17 mouse cellular contexts compared by ENCODE assay signal in the genomic region with DNA sequence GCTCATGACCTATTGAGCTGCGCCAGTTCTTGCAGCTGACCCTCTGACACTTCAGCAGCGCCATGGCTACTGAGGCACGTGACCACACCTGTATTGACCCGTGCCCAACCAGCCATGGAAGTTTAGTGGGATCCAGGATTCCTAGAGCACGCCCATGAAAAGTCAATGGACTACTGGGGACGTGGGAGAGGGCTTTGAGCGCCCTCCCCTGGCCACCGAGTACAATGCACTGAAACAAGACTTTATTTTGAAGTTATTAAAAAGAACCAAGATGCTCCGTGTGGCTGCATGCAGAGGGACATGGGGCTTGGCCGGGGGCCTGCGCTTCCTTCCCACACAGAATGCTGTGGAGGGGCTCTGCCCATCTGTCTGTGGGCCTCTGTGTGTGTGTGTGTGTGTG. TPM values are rescaled to one million over a fixed set of nuclear protein-coding genes. Genes with fewer than 3 reads are reported as not detected.
A peak's percentile ranks its signal among the peaks of the same experiment; 100 is the strongest.
DNase-seq lines count a peak whose midpoint lies in the region; TF ChIP-seq lines count a peak whose summit lies in the region.
"Had no signal": no experiment of that assay in that cellular context is flagged by ENCODE, and none has a peak within 500 bp of the region (broad histone marks: within the 10 kb centered on the region; RNA-seq: fewer than 3 reads in every experiment).

No protein-coding gene starts in this region.

- no peak overlapping the region for H3K27ac ChIP-seq in cerebellum, adult 2 months (ENCODE audit: insufficient read depth, low read length)
- H3K27ac ChIP-seq: limb, embryonic 13.5 days; macrophage; neural tube, embryonic 15.5 days had no signal

- WGBS in cerebellum, adult 2 months, result 44% methylated on average over 11 of the region's 11 CpGs

- no peaks in the 10 kb centered on the region for H3K4me1 ChIP-seq in cerebellum, adult 2 months (ENCODE audit: control insufficient read depth, insufficient read depth, low read length)

- DNase-seq in cerebellum, adult 2 months, result no peak
- no peak for DNase-seq in cerebellum, adult 9-11 months
- peak; percentile 45 for DNase-seq in left cerebral cortex, postnatal 4 days
- no peak for DNase-seq in left cerebral cortex, adult 11 months (ENCODE audit: low spot score)
- peak; percentile 62 for DNase-seq in ES-CJ7 (ENCODE audit: low read depth, low spot score)
- no peak for DNase-seq in brain, embryonic 14.5 days (ENCODE audit: low read depth)
- DNase-seq in heart, adult 18-20 months, result no peak
- no peak for DNase-seq in right cerebral cortex, postnatal 4 days
- DNase-seq: cerebellum, postnatal 36 days; kidney, adult 8-10 months; layer of hippocampus, adult 9-11 months had no signal

- intact Hi-C loops in left cerebral cortex, postnatal 4 days (cut with DNase I), result no loop called here

- no peaks in the 10 kb centered on the region for H3K27me3 ChIP-seq in cerebellum, adult 2 months (ENCODE audit: control insufficient read depth, insufficient read depth, low read length)

- H3K4me3 ChIP-seq in cerebellum, adult 2 months (replicated peaks; ENCODE audit: insufficient read depth, low read depth, low read length), result no peak overlapping the region
- H3K4me3 ChIP-seq: limb, embryonic 13.5 days; neural tube, embryonic 15.5 days had no signal

- peak; percentile 53; the same call in 1 of the 2 replicates for TF ChIP-seq CTCF in cerebellum, adult 2 months (IDR thresholded peaks at IDR 0.05; ENCODE audit: borderline replicate concordance, insufficient read depth, low read depth, low read length)
- peak; percentile 40; the same call in 1 of the 2 replicates for TF ChIP-seq CTCF in brain, embryonic 14.5 days (IDR thresholded peaks at IDR 0.05; ENCODE audit: borderline replicate concordance, extremely low read depth, insufficient read depth, insufficient read length)

- TF ChIP-seq POLR2A in cerebellum, adult 2 months (IDR thresholded peaks at IDR 0.05; ENCODE audit: borderline replicate concordance, insufficient read depth, low read length), result no peak
- TF ChIP-seq POLR2A in brain, embryonic 14.5 days (IDR thresholded peaks at IDR 0.05; ENCODE audit: borderline replicate concordance, extremely low read depth, insufficient read depth, insufficient read length, poor library complexity, severe bottlenecking), result no peak

RNA-seq across cellular contexts. Expression of gene Tmem54, which starts 6.0 kb away (rescaled TPM):
- 0.16 TPM in 2 replicates for polyA plus RNA-seq in cerebellum, adult 2 months (2012; rRNA removed)
- not detected for total RNA-seq in left cerebral cortex, postnatal 4 days (2021)
- polyA plus RNA-seq in brain, embryonic 14.5 days (2012; rRNA removed), result 0.42 and 0.81 TPM in 2 replicates
- not detected for total RNA-seq in heart, adult 18-20 months (2021)
- total RNA-seq: heart, adult 8-10 months; heart, postnatal 25 days had no signal
- polyA plus RNA-seq: macrophage; midbrain, embryonic 16.5 days; neural tube, embryonic 15.5 days had no signal

RNA-seq across cellular contexts. Expression of gene Hpca, which starts 10.5 kb away (rescaled TPM):
- polyA plus RNA-seq in cerebellum, adult 2 months (2012; rRNA removed), result 148 and 176 TPM in 2 replicates
- total RNA-seq in left cerebral cortex, postnatal 4 days (2021), result 100 to 1,000 TPM; 189 to 218 TPM
- polyA plus RNA-seq in brain, embryonic 14.5 days (2012; rRNA removed), result 50.3 and 57.2 TPM in 2 replicates
- under 1 TPM in 1 of 2 experiments, not detected in 1; 0.18 TPM for total RNA-seq in heart, adult 18-20 months (2021)
- total RNA-seq: heart, postnatal 25 days had no signal
- polyA plus RNA-seq: macrophage had no signal

RNA-seq across cellular contexts. Expression of gene Fndc5, which starts 25.4 kb away (rescaled TPM):
- polyA plus RNA-seq in cerebellum, adult 2 months (2012; rRNA removed), result 192 TPM in 2 replicates
- 10 to 100 TPM; 16.4 to 18.0 TPM for total RNA-seq in left cerebral cortex, postnatal 4 days (2021)
- polyA plus RNA-seq in brain, embryonic 14.5 days (2012; rRNA removed), result 4.4 and 7.4 TPM in 2 replicates
- total RNA-seq in heart, adult 18-20 months (2021), result 100 to 1,000 TPM; 312 to 343 TPM
- polyA plus RNA-seq: macrophage had no signal

RNA-seq across cellular contexts. Expression of gene Rnf19b, which starts 53.3 kb away (rescaled TPM):
- polyA plus RNA-seq in cerebellum, adult 2 months (2012; rRNA removed), result 137 and 154 TPM in 2 replicates
- 100 to 1,000 TPM in 1 of 2 experiments, 10 to 100 TPM in 1; 97.9 to 102 TPM for total RNA-seq in left cerebral cortex, postnatal 4 days (2021)
- polyA plus RNA-seq in brain, embryonic 14.5 days (2012; rRNA removed), result 73.0 and 84.4 TPM in 2 replicates
- 10 to 100 TPM; 27.3 to 28.2 TPM for total RNA-seq in heart, adult 18-20 months (2021)

Comparison
In these comparisons a context has a peak if more than half of its experiments do, and no peak if none do; other contexts are left out.
1. DNase-seq: peak in left cerebral cortex, postnatal 4 days (single experiment) and ES-CJ7 (single experiment); none in cerebellum, adult 2 months (0 of 2), cerebellum, adult 9-11 months (single experiment), left cerebral cortex, adult 11 months (single experiment), brain, embryonic 14.5 days (single experiment), heart, adult 18-20 months (0 of 2) and right cerebral cortex, postnatal 4 days (single experiment).
2. RNA of gene Hpca, which starts 10.5 kb away (total RNA-seq): 189 to 218 TPM in left cerebral cortex, postnatal 4 days; 0.18 TPM in heart, adult 18-20 months; every median in the first group is over 100 times any median in the second.
3. RNA of gene Fndc5, which starts 25.4 kb away (total RNA-seq): 312 to 343 TPM in heart, adult 18-20 months; 16.4 to 18.0 TPM in left cerebral cortex, postnatal 4 days; every median in the first group is over 10 times any median in the second.